Mouse (Mus musculus) gastrocnemius, postnatal 36 days (tissue): ENCODE measurements around the gene Nfs1. TPM values are rescaled to one million over a fixed set of nuclear protein-coding genes. Genes with fewer than 3 reads are reported as not detected.
"Not testable (repeated sequence)": the region's sequence is repeated elsewhere in the genome, so short reads cannot be mapped to it uniquely, and the experiment has no call there.

Experiments
- DNase-seq, 2 experiments: peaks; one replicate each; pipeline ENCODE4 v3.0.0; 2022
- intact Hi-C: fragments of 180-260 bp; cut with DNase I; formaldehyde crosslinking; loops from one replicate; pipeline ENCODE4 v1.15.1; 2025
- long read RNA-seq, 2 experiments: library from polyadenylated mRNA; stranded (forward); transcript quantifications; one replicate each; pipeline ENCODE4 v2.0.0; 2021
- total RNA-seq, 2 experiments: library from RNA; stranded (reverse); gene quantifications; 2 replicates each; pipeline ENCODE4 v1.2.3; 2021

The Nfs1 gene
- 10 to 100 TPM; 70.8 to 77.4 TPM for total RNA-seq
- long read RNA-seq, experiment 1, transcript Nfs1-201 (13 exons, 2,051 nt), result major isoform, 111 of 135 reads
- long read RNA-seq, experiment 1, partial matches to known transcripts, result 7 of 135 reads
- long read RNA-seq, experiment 1, other reads (novel, unspliced or antisense), result 14 of 135 reads
- long read RNA-seq, experiment 2, transcript Nfs1-201 (13 exons, 2,051 nt), result major isoform, 151 of 185 reads
- long read RNA-seq, experiment 2, partial matches to known transcripts, result 23 of 185 reads
- long read RNA-seq, experiment 2, other reads (novel, unspliced or antisense), result 9 of 185 reads

GRCm38 (mm10) chr2:156143953-156144724 is at the start of gene Nfs1, which contains the start of gene Romo1:
TSS of gene Nfs1 (minus strand) at chr2:156144186.
TSS of gene Romo1 (plus strand) at chr2:156144039.
- intact Hi-C loops, result loop anchor here (5.0 kb wide), 2 partner anchors 133 to 182 kb away; no protein-coding TSS in a partner anchor

GRCm38 (mm10) chr2:156193066-156193862 is 49.3 kb upstream of the Nfs1 start:
- intact Hi-C loops, result loop anchor here (5.0 kb wide), 1 partner anchor 69 kb away; no protein-coding TSS in a partner anchor
- no peak for DNase-seq

More at GRCm38 (mm10) chr2:156143953-156144724, at the start of gene Nfs1, which contains the start of gene Romo1:
- DNase-seq, result peak; percentile 85 to 87

- intact Hi-C loops, result loop anchor here (5.0 kb wide), 1 partner anchor 70 kb away; no protein-coding TSS in a partner anchor
- DNase-seq, result no peak
These were observed 48.1 kb upstream of the Nfs1 start for GRCm38 (mm10) chr2:156192068-156192467.

- intact Hi-C loops, result loop anchor here (5.0 kb wide), 1 partner anchor 71 kb away; no protein-coding TSS in a partner anchor
- DNase-seq, result no peak
These were observed 47.6 kb upstream of the Nfs1 start for GRCm38 (mm10) chr2:156191540-156191939.

GRCm38 (mm10) chr2:156190004-156190896 is 46.3 kb upstream of the Nfs1 start:
- intact Hi-C loops, result loop anchor here (5.0 kb wide), 1 partner anchor 72 kb away; no protein-coding TSS in a partner anchor
- DNase-seq, result no peak

GRCm38 (mm10) chr2:156189241-156189640 is 45.3 kb upstream of the Nfs1 start:
- DNase-seq, intact Hi-C loops: not testable (repeated sequence)

- no peak for DNase-seq
- intact Hi-C loops, result no loop called here
These were observed 37.6 kb upstream of the Nfs1 start for GRCm38 (mm10) chr2:156181592-156181991.

GRCm38 (mm10) chr2:156180824-156181590 is 37.0 kb upstream of the Nfs1 start:
- intact Hi-C loops, result no loop called here
- DNase-seq, result no peak

- intact Hi-C loops, result no loop called here
These were observed 36.3 kb upstream of the Nfs1 start, which contains the start of gene Rbm39 for GRCm38 (mm10) chr2:156180094-156180821. TSS of gene Rbm39 (minus strand) at chr2:156180238.

GRCm38 (mm10) chr2:156179796-156180093 is 35.8 kb upstream of the Nfs1 start:
- DNase-seq, result no peak
- intact Hi-C loops, result loop anchor here (2.0 kb wide), 1 partner anchor 99 kb away; no protein-coding TSS in a partner anchor

More at GRCm38 (mm10) chr2:156180094-156180821, 36.3 kb upstream of the Nfs1 start, which contains the start of gene Rbm39:
- DNase-seq, result peak; percentile 100

GRCm38 (mm10) chr2:156179046-156179795 is 35.2 kb upstream of the Nfs1 start:
- intact Hi-C loops, result loop anchor here (2.0 kb wide), 1 partner anchor 100 kb away; no protein-coding TSS in a partner anchor

GRCm38 (mm10) chr2:156177651-156178050 is 33.7 kb upstream of the Nfs1 start:
- intact Hi-C loops, result loop anchor here (2.0 kb wide), 1 partner anchor 101 kb away; no protein-coding TSS in a partner anchor
- DNase-seq, result no peak

More at GRCm38 (mm10) chr2:156179046-156179795, 35.2 kb upstream of the Nfs1 start:
- DNase-seq, result peak; percentile 70 to 74

- no peak for DNase-seq
- intact Hi-C loops, result no loop called here
These were observed 33.1 kb upstream of the Nfs1 start for GRCm38 (mm10) chr2:156177079-156177478.

- intact Hi-C loops, result no loop called here
These were observed 22.6 kb upstream of the Nfs1 start for GRCm38 (mm10) chr2:156166557-156166956.

GRCm38 (mm10) chr2:156165478-156165877 is 21.5 kb upstream of the Nfs1 start:
- no peak for DNase-seq
- intact Hi-C loops, result no loop called here

More at GRCm38 (mm10) chr2:156166557-156166956, 22.6 kb upstream of the Nfs1 start:
- DNase-seq, result no peak

- no peak for DNase-seq
- intact Hi-C loops, result no loop called here
These were observed 7.6 kb upstream of the Nfs1 start for GRCm38 (mm10) chr2:156151538-156151937.
